Mouse (Mus musculus) gastrocnemius, postnatal 4 days (tissue): ENCODE data around the gene Mia3. TPM values are rescaled to one million over a fixed set of nuclear protein-coding genes. Genes with fewer than 3 reads are reported as not detected.

Source experiments
- total RNA-seq, 2 experiments: library from RNA; stranded (reverse); gene quantifications; 2 replicates each; pipeline ENCODE4 v1.2.3; 2021

The Mia3 gene
- total RNA-seq, 2 experiments from 2014 or later = 140 to 149 TPM

Other genes starting within 250 kb of the Mia3 start
- gene Disp1, start 148.0 kb downstream of the Mia3 start, total RNA-seq = 10 to 100 TPM; 19.3 to 22.2 TPM
- gene Aida, start 73.0 kb downstream of the Mia3 start, total RNA-seq = 10 to 100 TPM; 58.3 to 65.7 TPM
- 10 to 100 TPM; 27.6 to 38.2 TPM for gene Brox, start 72.3 kb downstream of the Mia3 start, total RNA-seq
- 10 to 100 TPM in 1 of 2 experiments, 1 to 10 TPM in 1; 7.4 to 10.4 TPM for gene Taf1a, start 19.4 kb upstream of the Mia3 start, total RNA-seq
- gene Hhipl2, start 48.7 kb upstream of the Mia3 start, total RNA-seq = not detected